Mouse (Mus musculus) intestine, embryonic 16.5 days (tissue): ENCODE results near the gene Ppm1h. TPM values are rescaled to one million over a fixed set of nuclear protein-coding genes. Genes with fewer than 3 reads are reported as not detected.

Source experiments
- ATAC-seq: fragments of 200-750 bp; cut with Nextera tagmentation; 2 replicates; pipeline ENCODE4 v1.8.0; 2017; ENCODE audit warnings: moderate TSS enrichment, moderate library complexity
- H3K27ac ChIP-seq: fragments of 300-500 bp; sonication (generic); 2 replicates; pipeline ENCODE4 v1.5.1; 2014; ENCODE audit warnings: mild to moderate bottlenecking, low read length
- H3K27me3 ChIP-seq: fragments of 300-500 bp; sonication (generic); replicated peaks from 2 replicates; pipeline ENCODE4 v1.6.1; 2014; ENCODE audit warnings: low read length, control low read depth, mixed read lengths; ENCODE audit not compliant: control insufficient read depth, insufficient read depth
- H3K36me3 ChIP-seq: fragments of 300-500 bp; sonication (generic); 2 replicates; pipeline ENCODE4 v1.6.1; 2014; ENCODE audit warnings: low read length, control low read depth; ENCODE audit not compliant: control insufficient read depth, insufficient read depth
- H3K4me1 ChIP-seq: fragments of 300-500 bp; sonication (generic); 2 replicates; pipeline ENCODE4 v1.6.1; 2014; ENCODE audit warnings: low read length, control low read depth, mixed read lengths; ENCODE audit not compliant: control insufficient read depth, insufficient read depth
- H3K4me2 ChIP-seq: fragments of 300-500 bp; sonication (generic); 2 replicates; pipeline ENCODE4 v1.6.1; 2014; ENCODE audit warnings: low read depth, low read length, control low read depth
- H3K4me3 ChIP-seq: fragments of 300-500 bp; sonication (generic); 2 replicates; pipeline ENCODE4 v1.5.1; 2014; ENCODE audit warnings: mild to moderate bottlenecking, low read length
- H3K9ac ChIP-seq: fragments of 300-500 bp; sonication (generic); 2 replicates; pipeline ENCODE4 v1.6.1; 2014; ENCODE audit warnings: low read depth, low read length
- H3K9me3 ChIP-seq: fragments of 300-500 bp; sonication (generic); 2 replicates; pipeline ENCODE4 v1.6.1; 2016; ENCODE audit warnings: low read length, control low read depth; ENCODE audit not compliant: control insufficient read depth
- WGBS: fragments of 180-500 bp; shearing (Covaris S2); extraction: QIAGEN DNeasy Blood & Tissue Kit; methylation state at CpG from one replicate; pipeline ENCODE4 v1.1.7; 2014; 5-methylcytosine and 5-hydroxymethylcytosine counted together
- polyA plus RNA-seq: library from polyadenylated mRNA; unstranded; fragments of >200 nt; fragmentation: Nextera tagmentation; extraction: Ambion mirVana; gene quantifications from 2 replicates; pipeline ENCODE4 v1.2.1, GENCODE M21; 2015

Ppm1h gene
- polyA plus RNA-seq, 1 experiment from 2014 or later, result 14.8 TPM

DNA sequence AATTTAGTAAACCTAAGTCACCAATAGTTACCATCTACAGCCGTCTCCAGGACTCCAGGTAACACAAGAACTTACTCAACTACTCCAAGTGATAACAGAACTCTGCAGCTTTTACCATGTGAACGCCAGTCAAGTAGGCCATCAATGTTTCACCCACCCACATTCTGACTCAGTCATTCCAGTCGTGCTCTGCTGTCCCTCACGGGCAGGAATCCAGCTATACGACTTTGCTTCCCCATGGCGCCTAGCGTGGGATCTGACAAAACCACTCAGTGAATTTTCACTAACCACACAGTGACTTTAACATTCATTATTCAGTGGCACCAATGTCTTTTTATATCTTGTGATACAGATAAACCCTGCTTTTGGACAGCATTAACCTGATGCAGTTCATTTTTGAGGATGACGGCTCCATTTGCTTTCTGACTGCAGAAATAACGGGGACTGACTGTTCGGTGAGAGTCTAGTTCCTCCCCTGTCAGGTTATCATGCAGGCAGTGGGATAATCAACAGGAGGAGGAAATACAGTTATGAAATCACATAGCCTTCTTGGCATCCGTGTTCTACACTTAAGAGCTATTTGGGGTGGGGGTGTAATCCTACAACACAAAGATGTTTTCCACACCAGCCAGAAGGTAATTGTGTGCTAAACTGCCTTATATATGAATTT lies 304.5 kb downstream of the Ppm1h start:
- Histone ChIP-seq H3K36me3 (peaks cover 10% of the 10 kb centered on the region; the same call in 1 of the 2 replicates), H3K9ac (peak overlapping the region; percentile 10; the same call in 1 of the 2 replicates), H3K4me2 (peak overlapping the region; percentile 63), H3K9me3 (no peaks in the 10 kb centered on the region), H3K4me1 (peaks cover 19% of the 10 kb centered on the region), H3K27me3 (no peaks in the 10 kb centered on the region), H3K4me3 (peak overlapping the region; percentile 90), H3K27ac (no peak overlapping the region)
- WGBS, result 75% methylated on average over 11 of the region's 11 CpGs
- ATAC-seq, result no peak

GRCm38 (mm10) chr10:122983579-122984530 lies 305.3 kb downstream of the Ppm1h start:
- no peaks in the 10 kb centered on the region for H3K27me3 ChIP-seq
- peak overlapping the region; percentile 63 for H3K4me2 ChIP-seq
- peaks cover 10% of the 10 kb centered on the region; the same call in 1 of the 2 replicates for H3K36me3 ChIP-seq
- no peak for ATAC-seq
- no peaks in the 10 kb centered on the region for H3K9me3 ChIP-seq
- H3K4me3 ChIP-seq, result peak overlapping the region; percentile 90
- WGBS, result 33% methylated on average over 10 of the region's 10 CpGs
- peaks cover 21% of the 10 kb centered on the region for H3K4me1 ChIP-seq
- H3K27ac ChIP-seq, result peak overlapping the region; percentile 68
- H3K9ac ChIP-seq, result peak overlapping the region; percentile 99

GRCm38 (mm10) chr10:122984531-122985251 lies 306.1 kb downstream of the Ppm1h start:
- Histone ChIP-seq H3K9ac (peak overlapping the region; percentile 99), H3K4me3 (peak overlapping the region; percentile 90), H3K27me3 (no peaks in the 10 kb centered on the region), H3K4me1 (peaks cover 21% of the 10 kb centered on the region), H3K27ac (peak overlapping the region; percentile 99), H3K4me2 (peak overlapping the region; percentile 63), H3K9me3 (no peaks in the 10 kb centered on the region), H3K36me3 (peaks cover 10% of the 10 kb centered on the region; the same call in 1 of the 2 replicates)
- no peak for ATAC-seq
- WGBS, result 2% methylated on average over 10 of the region's 10 CpGs

DNA sequence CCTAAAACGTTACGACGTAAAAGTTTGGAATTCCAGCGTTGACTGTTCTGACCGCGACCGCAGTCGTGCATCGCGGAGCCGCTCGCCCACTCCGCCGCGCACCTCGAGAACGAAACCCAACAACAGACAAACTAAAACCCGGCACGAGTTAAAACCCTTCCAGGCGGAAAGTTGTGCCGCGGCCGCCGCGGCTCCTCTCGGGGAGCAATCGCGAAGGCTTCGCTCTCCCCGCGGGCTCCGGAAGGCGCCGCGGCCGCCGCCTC lies 306.6 kb downstream of the Ppm1h start:
- peak overlapping the region; percentile 99 for H3K27ac ChIP-seq
- no peaks in the 10 kb centered on the region for H3K9me3 ChIP-seq
- peaks cover 10% of the 10 kb centered on the region; the same call in 1 of the 2 replicates for H3K36me3 ChIP-seq
- peak; percentile 5 for ATAC-seq
- H3K9ac ChIP-seq, result peak overlapping the region; percentile 99
- WGBS, result under 1% methylated on average over 37 of the region's 37 CpGs
- peaks cover 21% of the 10 kb centered on the region for H3K4me1 ChIP-seq
- no peaks in the 10 kb centered on the region for H3K27me3 ChIP-seq
- H3K4me2 ChIP-seq, result peak overlapping the region; percentile 27; the same call in 1 of the 2 replicates
- H3K4me3 ChIP-seq, result peak overlapping the region; percentile 90

DNA sequence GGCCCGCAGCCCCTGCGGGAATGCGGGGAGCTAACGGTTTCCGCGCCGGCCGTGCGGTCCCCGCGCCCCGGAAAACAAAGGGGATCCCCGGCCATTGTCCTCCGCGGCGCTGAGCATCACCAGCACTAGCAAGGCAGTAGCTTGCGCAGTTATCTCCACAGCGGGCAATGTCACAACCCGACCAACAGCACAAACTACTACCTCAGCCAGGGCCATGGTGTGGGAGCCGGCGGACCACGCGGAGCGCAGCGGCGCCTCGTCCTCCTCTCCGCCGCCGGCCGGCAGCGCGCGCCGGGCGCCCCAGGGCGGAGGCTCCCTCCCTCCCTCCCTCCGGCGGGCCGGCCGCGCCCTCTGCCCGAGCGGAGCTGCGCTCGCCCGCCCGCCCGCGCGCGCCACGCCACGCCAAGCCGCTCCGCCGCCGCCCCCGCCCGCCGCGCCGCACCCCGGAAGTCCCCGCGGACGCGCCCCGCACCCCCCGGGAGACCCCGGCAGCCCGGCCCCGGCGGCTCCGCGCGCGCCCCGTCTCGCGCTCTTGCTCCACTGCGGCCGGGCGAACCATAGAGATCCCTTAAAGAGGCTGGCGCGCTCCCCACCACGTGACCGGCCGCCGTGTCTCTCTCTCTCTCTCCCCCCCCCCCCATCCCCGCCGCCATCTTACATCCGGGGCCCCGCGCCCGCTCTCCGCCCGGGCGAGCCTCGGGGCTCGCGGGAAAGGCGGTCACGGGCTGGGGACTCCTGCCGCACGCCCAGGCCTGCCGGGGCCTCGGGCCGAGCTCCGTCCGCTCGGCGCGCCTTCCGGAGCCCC lies 307.2 kb downstream of the Ppm1h start:
- peak; percentile 92 for ATAC-seq

DNA sequence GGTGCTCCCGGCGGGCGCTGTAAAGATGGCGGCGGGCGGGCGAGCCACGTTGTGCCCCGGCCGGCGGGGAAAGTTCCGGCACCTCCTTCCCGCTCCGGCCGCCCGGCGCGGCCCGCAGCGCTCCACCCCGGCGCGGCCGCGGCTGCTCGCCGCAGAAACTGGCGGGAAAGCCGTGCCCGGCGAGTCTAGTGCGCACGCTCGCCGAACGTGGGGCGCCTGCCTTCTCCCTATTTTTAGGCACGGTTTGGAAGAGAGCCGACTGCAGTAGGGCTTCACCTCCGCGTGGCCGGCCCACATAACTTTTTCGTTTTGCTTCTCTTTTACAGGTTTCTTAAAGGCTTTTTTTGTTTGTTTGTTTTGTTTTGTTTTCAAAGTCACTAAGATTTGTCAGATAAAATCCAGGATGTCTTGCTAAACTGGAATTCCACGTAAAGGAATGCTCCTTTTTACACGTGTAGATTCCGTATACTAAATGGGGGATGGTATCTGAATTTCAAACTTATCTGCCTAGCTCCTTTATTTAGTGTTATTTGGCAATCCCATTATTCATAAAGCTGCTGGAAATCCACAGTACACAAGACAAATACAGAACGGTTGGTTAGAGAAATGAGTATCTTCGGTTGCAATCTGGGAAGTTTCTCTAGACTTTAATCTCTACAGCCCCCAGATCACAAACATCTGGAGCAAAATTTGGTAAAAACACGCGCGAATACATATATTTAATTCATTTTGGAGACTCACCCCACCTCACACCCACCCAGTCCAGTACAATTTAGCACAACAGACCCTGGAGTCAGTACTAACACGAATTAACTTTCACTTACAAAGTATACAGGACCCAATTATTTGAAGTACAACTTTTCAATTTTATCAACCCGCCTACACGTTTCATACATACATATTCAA lies 308.0 kb downstream of the Ppm1h start:
- 9% methylated on average over 54 of the region's 54 CpGs for WGBS
- Histone ChIP-seq H3K9me3 (no peaks in the 10 kb centered on the region), H3K4me2 (peak overlapping the region; percentile 62), H3K4me3 (peak overlapping the region; percentile 90), H3K4me1 (peaks cover 21% of the 10 kb centered on the region), H3K9ac (peak overlapping the region; percentile 99), H3K27me3 (no peaks in the 10 kb centered on the region), H3K27ac (peak overlapping the region; percentile 99), H3K36me3 (no peaks in the 10 kb centered on the region)
- peak; percentile 83 for ATAC-seq

More for the DNA sequence above, 307.2 kb downstream of the Ppm1h start:
- peak overlapping the region; percentile 99 for H3K27ac ChIP-seq
- peaks cover 8% of the 10 kb centered on the region; the same call in 1 of the 2 replicates for H3K36me3 ChIP-seq
- no peaks in the 10 kb centered on the region for H3K27me3 ChIP-seq
- peaks cover 21% of the 10 kb centered on the region for H3K4me1 ChIP-seq
- WGBS, result under 1% methylated on average over 58 of the region's 115 CpGs
- H3K4me3 ChIP-seq, result peak overlapping the region; percentile 90
- no peaks in the 10 kb centered on the region for H3K9me3 ChIP-seq
- peak overlapping the region; percentile 62 for H3K4me2 ChIP-seq
- H3K9ac ChIP-seq, result peak overlapping the region; percentile 99

GRCm38 (mm10) chr10:122987671-122988128 lies 309.1 kb downstream of the Ppm1h start:
- Histone ChIP-seq H3K36me3 (no peaks in the 10 kb centered on the region), H3K27ac (no peak overlapping the region), H3K4me2 (peak overlapping the region; percentile 15; the same call in 1 of the 2 replicates), H3K9me3 (no peaks in the 10 kb centered on the region), H3K4me3 (no peak overlapping the region), H3K4me1 (peaks cover 21% of the 10 kb centered on the region), H3K9ac (no peak overlapping the region), H3K27me3 (no peaks in the 10 kb centered on the region)
- WGBS, result 19% methylated on average over 9 of the region's 9 CpGs
- no peak for ATAC-seq

- Histone ChIP-seq H3K4me1 (peaks cover 15% of the 10 kb centered on the region), H3K4me3 (no peak overlapping the region), H3K9me3 (no peaks in the 10 kb centered on the region), H3K36me3 (0 out of 2 replicates have a peak, but pooled peaks cover 3% of the 10 kb centered on the region), H3K27me3 (no peaks in the 10 kb centered on the region), H3K27ac (no peak overlapping the region), H3K4me2 (peak overlapping the region; percentile 15; the same call in 1 of the 2 replicates), H3K9ac (no peak overlapping the region)
- 71% methylated on average over 7 of the region's 7 CpGs for WGBS
- no peak for ATAC-seq
These were observed 309.8 kb downstream of the Ppm1h start for GRCm38 (mm10) chr10:122988372-122988771.
